Mouse (Mus musculus) C2C12 (cell line): Measurements from ENCODE around the gene Clrn2. TPM values are rescaled to one million over a fixed set of nuclear protein-coding genes. Genes with fewer than 3 reads are reported as not detected.

Experiments used
- H3K27me3 ChIP-seq: one replicate; pipeline ENCODE4 v1.6.1; 2011; ENCODE audit not compliant: control insufficient read depth, insufficient read depth, insufficient read length
- H3K36me3 ChIP-seq: one replicate; pipeline ENCODE4 v1.6.1; 2011; ENCODE audit not compliant: control insufficient read depth, insufficient read depth
- H3K4me3 ChIP-seq: one replicate; pipeline ENCODE4 v1.5.1; 2011; ENCODE audit warnings: mild to moderate bottlenecking, control low read depth; ENCODE audit not compliant: poor library complexity, insufficient read depth, severe bottlenecking
- H3K79me2 ChIP-seq: one replicate; pipeline ENCODE4 v1.6.1; 2011; ENCODE audit not compliant: control insufficient read depth, insufficient read depth
- H3K79me3 ChIP-seq: one replicate; pipeline ENCODE4 v1.6.1; 2011; ENCODE audit warnings: low read depth, control low read depth
- H3ac ChIP-seq: one replicate; pipeline ENCODE3; 2011; ENCODE audit warnings: low read depth; ENCODE audit not compliant: control insufficient read depth, insufficient read length
- CEBPB ChIP-seq: IDR thresholded peaks from one replicate; pipeline ENCODE4 v1.6.1; 2011; ENCODE audit warnings: low read depth, mild to moderate bottlenecking, control low read depth, moderate library complexity
- CTCF ChIP-seq: IDR thresholded peaks from one replicate; pipeline ENCODE4 v1.5.1; 2011; ENCODE audit not compliant: control insufficient read depth, insufficient read depth, insufficient read length
- FOSL1 ChIP-seq: IDR thresholded peaks from one replicate; pipeline ENCODE4 v1.8.0; 2011; ENCODE audit warnings: mild to moderate bottlenecking, low read length; ENCODE audit not compliant: poor library complexity, insufficient read depth, severe bottlenecking
- MAX ChIP-seq: IDR thresholded peaks from one replicate; pipeline ENCODE4 v1.6.1; 2011; ENCODE audit warnings: mild to moderate bottlenecking, control low read depth
- MYOD1 ChIP-seq: IDR thresholded peaks from one replicate; pipeline ENCODE4 v1.6.1; 2011; ENCODE audit warnings: low read depth; ENCODE audit not compliant: control insufficient read depth, insufficient read length
- MYOG ChIP-seq: IDR thresholded peaks from one replicate; pipeline ENCODE4 v1.6.1; 2011; ENCODE audit not compliant: control insufficient read depth, insufficient read length; ENCODE audit errors: extremely low read depth
- USF1 ChIP-seq: IDR thresholded peaks from one replicate; pipeline ENCODE4 v1.6.1; 2011; ENCODE audit warnings: low read depth, mild to moderate bottlenecking, control low read depth, moderate library complexity
- polyA plus RNA-seq: library from polyadenylated mRNA; unstranded; fragments of >200 nt; fragmentation: generic; extraction: Trizol; gene quantifications from one replicate; pipeline ENCODE4 v1.2.1, GENCODE M21; 2012; ENCODE audit warnings: missing spikeins

Clrn2 gene
- polyA plus RNA-seq, 1 experiment, result not detected

DNA sequence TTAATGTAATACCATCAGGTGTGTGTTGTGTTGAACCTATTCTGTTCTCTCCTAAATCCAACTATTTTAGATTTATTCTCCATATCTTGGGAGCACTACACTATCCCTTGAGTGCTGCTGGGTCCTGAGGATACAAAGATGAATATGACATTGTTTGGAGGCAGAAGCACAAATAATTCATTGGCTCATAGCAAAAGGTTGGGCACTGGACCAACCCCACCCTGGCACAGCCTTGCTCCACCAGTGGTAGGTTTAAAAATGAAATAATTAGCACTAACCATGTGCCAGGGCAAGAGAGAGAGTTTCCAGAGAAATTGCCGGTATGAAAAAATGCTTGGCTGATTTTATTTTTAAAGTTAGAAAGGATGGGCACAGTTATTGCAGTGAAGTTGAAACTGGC is 20.0 kb downstream of the Clrn2 start:
- no peaks in the 10 kb centered on the region for H3K79me3 ChIP-seq
- no peaks in the 10 kb centered on the region for H3K79me2 ChIP-seq
- H3ac ChIP-seq, result no peak overlapping the region
- no peak overlapping the region for H3K4me3 ChIP-seq
- TF ChIP-seq CTCF (no peak), MYOG (no peak), MYOD1 (no peak), USF1 (no peak), MAX (no peak), FOSL1 (no peak), CEBPB (no peak)
- no peaks in the 10 kb centered on the region for H3K27me3 ChIP-seq
- H3K36me3 ChIP-seq, result no peaks in the 10 kb centered on the region

GRCm38 (mm10) chr5:45474215-45474614 is 20.7 kb downstream of the Clrn2 start:
- Histone ChIP-seq H3ac (no peak overlapping the region), H3K79me3 (no peaks in the 10 kb centered on the region), H3K36me3 (no peaks in the 10 kb centered on the region), H3K4me3 (no peak overlapping the region), H3K27me3 (no peaks in the 10 kb centered on the region), H3K79me2 (no peaks in the 10 kb centered on the region)
- TF ChIP-seq FOSL1 (no peak), CEBPB (no peak), MYOD1 (no peak), USF1 (no peak)

DNA sequence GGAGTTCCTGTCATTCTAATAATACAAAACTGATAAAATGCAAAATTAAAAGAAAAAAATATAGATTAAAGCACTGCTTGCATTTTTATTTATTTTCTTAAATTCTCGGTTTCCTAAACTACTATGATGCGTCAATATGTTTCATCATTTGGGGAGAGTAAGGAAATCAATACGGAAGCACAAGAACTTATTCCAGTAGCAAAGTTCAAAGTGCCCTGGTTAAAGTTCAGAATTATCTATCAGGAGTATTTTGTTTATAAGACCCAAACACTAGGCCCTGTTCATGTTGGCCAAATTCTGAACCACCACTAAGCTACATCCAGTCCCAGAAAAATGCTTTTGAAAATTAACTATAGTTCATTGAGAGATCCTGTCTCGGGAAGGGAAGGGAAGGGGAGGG is 21.2 kb downstream of the Clrn2 start:
- Histone ChIP-seq H3K36me3 (no peaks in the 10 kb centered on the region), H3ac (no peak overlapping the region), H3K27me3 (no peaks in the 10 kb centered on the region), H3K79me2 (no peaks in the 10 kb centered on the region), H3K4me3 (no peak overlapping the region), H3K79me3 (no peaks in the 10 kb centered on the region)
- TF ChIP-seq MYOG (no peak), USF1 (no peak), CEBPB (no peak), CTCF (no peak), MYOD1 (no peak), FOSL1 (no peak), MAX (no peak)

DNA sequence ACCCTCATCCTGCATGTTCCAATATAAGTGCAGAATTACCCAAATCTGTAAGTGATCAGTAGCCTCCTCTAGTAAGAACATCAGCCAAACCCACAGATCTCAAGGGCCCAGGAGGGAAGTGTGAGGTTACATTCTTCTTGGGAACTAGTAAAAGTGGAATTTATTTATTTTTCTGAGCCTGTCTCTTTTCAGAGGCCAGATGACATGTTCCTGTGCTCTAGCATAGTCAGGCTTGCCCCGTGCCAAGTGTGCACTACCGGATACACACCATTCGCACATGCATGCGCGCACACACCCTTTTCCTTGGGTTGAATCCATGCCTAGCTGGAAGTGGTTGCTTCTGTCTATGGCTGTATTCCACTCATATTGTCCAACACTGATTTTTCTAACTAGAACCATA is 22.2 kb downstream of the Clrn2 start:
- Histone ChIP-seq H3ac (no peak overlapping the region), H3K27me3 (no peaks in the 10 kb centered on the region), H3K79me2 (no peaks in the 10 kb centered on the region), H3K79me3 (no peaks in the 10 kb centered on the region), H3K4me3 (no peak overlapping the region), H3K36me3 (no peaks in the 10 kb centered on the region)
- TF ChIP-seq MYOG, result no peak
- TF ChIP-seq MYOD1, result no peak
- no peak for TF ChIP-seq FOSL1
- no peak for TF ChIP-seq USF1
- TF ChIP-seq CEBPB, result no peak

- H3K79me2 ChIP-seq, result no peaks in the 10 kb centered on the region
- H3ac ChIP-seq, result no peak overlapping the region
- H3K79me3 ChIP-seq, result no peaks in the 10 kb centered on the region
- TF ChIP-seq FOSL1, result no peak
- TF ChIP-seq USF1, result no peak
- TF ChIP-seq MAX, result no peak
- no peak for TF ChIP-seq MYOG
- no peak for TF ChIP-seq CTCF
- no peak for TF ChIP-seq CEBPB
- no peak for TF ChIP-seq MYOD1
- no peaks in the 10 kb centered on the region for H3K36me3 ChIP-seq
- H3K4me3 ChIP-seq, result no peak overlapping the region
- no peaks in the 10 kb centered on the region for H3K27me3 ChIP-seq
Measured at GRCm38 (mm10) chr5:45476288-45476687, 22.7 kb downstream of the Clrn2 start.

DNA sequence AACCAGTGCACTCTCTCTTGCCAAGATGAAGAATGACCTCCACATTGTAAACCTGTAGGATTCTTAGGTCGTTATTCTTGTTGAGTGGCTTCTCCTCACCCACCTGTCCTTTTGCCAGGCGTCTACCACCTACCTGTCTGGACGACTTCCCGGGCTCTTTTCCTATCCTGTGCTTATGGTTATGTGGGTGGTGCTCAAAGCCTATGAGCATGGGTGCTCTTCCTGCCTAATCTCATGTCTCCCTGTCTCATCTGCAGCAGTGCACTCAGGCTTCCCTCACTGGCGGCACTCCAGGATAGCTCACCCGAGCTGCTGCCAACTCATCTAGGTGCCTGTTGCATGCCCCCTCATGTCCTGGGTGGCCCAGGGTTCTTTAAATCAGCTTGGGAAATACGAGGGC is 24.1 kb downstream of the Clrn2 start:
- H3K27me3 ChIP-seq, result no peaks in the 10 kb centered on the region
- H3K79me2 ChIP-seq, result no peaks in the 10 kb centered on the region
- H3K4me3 ChIP-seq, result no peak overlapping the region
- TF ChIP-seq CEBPB, result no peak
- no peak for TF ChIP-seq CTCF
- TF ChIP-seq MYOG, result no peak
- TF ChIP-seq MYOD1, result no peak
- TF ChIP-seq MAX, result no peak
- TF ChIP-seq USF1, result no peak
- TF ChIP-seq FOSL1, result no peak
- no peaks in the 10 kb centered on the region for H3K79me3 ChIP-seq
- no peak overlapping the region for H3ac ChIP-seq
- no peaks in the 10 kb centered on the region for H3K36me3 ChIP-seq

DNA sequence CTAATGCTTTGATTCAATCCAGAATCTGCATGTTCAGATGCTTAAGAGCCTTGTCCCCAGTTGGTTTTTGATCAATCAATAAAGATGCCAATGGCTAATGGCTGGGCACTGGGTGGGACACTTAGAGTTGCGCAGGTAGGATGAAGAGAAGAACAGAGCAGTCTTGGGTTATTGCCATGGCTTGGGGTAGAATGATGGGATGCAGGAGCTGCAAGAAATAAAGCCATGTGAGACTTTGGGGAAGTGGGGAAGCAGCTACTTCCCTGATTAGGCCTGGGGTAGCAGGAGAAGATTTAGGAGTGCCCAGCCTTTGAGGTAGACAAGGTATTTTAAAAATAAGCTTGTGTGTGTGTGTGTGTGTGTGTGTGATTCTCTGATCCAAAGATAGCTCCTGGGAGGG is 26.5 kb downstream of the Clrn2 start:
- H3K27me3 ChIP-seq, result no peaks in the 10 kb centered on the region
- TF ChIP-seq CTCF, result no peak
- no peaks in the 10 kb centered on the region for H3K79me2 ChIP-seq
- H3ac ChIP-seq, result no peak overlapping the region
- H3K79me3 ChIP-seq, result no peaks in the 10 kb centered on the region
- no peak overlapping the region for H3K4me3 ChIP-seq
- H3K36me3 ChIP-seq, result no peaks in the 10 kb centered on the region
